Mouse (Mus musculus): ENCODE data around the gene Pbrm1.

GRCm38 (mm10) chr14:31081147-31081546, 62.2 kb downstream of the Pbrm1 start:
- no peak for TF ChIP-seq CTCF (IDR thresholded peaks at IDR 0.05; ENCODE audit: control insufficient read depth, insufficient read depth, insufficient read length)
- TF ChIP-seq CEBPB (IDR thresholded peaks at IDR 0.05; ENCODE audit: low read depth): no peak
